Mouse (Mus musculus) testis, adult 2 months (tissue): ENCODE results near the gene Mpzl3. TPM values are rescaled to one million over a fixed set of nuclear protein-coding genes. Genes with fewer than 3 reads are reported as not detected.
A peak's percentile ranks its signal among the peaks of the same experiment; 100 is the strongest.

Source experiments
- H3K27ac ChIP-seq: fragments of 200-500 bp; 2 replicates; pipeline ENCODE4 v1.5.1; 2012; ENCODE audit warnings: low read depth, low read length; ENCODE audit not compliant: control insufficient read depth, insufficient read depth
- H3K27me3 ChIP-seq: fragments of 200-500 bp; 2 replicates; pipeline ENCODE4 v1.6.1; 2012; ENCODE audit warnings: mild to moderate bottlenecking, low read length, moderate library complexity; ENCODE audit not compliant: control insufficient read depth, insufficient read depth
- H3K36me3 ChIP-seq: fragments of 200-500 bp; 2 replicates; pipeline ENCODE4 v1.6.1; 2012; ENCODE audit warnings: mild to moderate bottlenecking, low read length; ENCODE audit not compliant: control insufficient read depth, insufficient read depth
- H3K4me1 ChIP-seq: fragments of 200-500 bp; 2 replicates; pipeline ENCODE4 v1.6.1; 2012; ENCODE audit warnings: low read length; ENCODE audit not compliant: control insufficient read depth, insufficient read depth
- H3K4me3 ChIP-seq: fragments of 200-500 bp; 2 replicates; pipeline ENCODE4 v1.5.1; 2012; ENCODE audit warnings: low read depth, mild to moderate bottlenecking, low read length, moderate library complexity, mixed read lengths; ENCODE audit not compliant: control insufficient read depth
- CTCF ChIP-seq: fragments of 200-500 bp; IDR thresholded peaks from 2 replicates; pipeline ENCODE4 v1.5.1; 2012; ENCODE audit warnings: low read depth, mild to moderate bottlenecking, inconsistent platforms, low read length, moderate library complexity; ENCODE audit not compliant: control insufficient read depth, insufficient read depth, insufficient replicate concordance
- POLR2A ChIP-seq: fragments of 200-500 bp; IDR thresholded peaks from 2 replicates; pipeline ENCODE4 v1.6.1; 2012; ENCODE audit warnings: low read depth, mild to moderate bottlenecking, inconsistent platforms, low read length, moderate library complexity; ENCODE audit not compliant: control insufficient read depth
- polyA plus RNA-seq: library from polyadenylated mRNA; depleted of rRNA; stranded (reverse); fragments of >200 nt; gene quantifications from 2 replicates; pipeline ENCODE4 v1.2.3, GENCODE M21; 2012; rRNA removed

Gene Mpzl3
- polyA plus RNA-seq, 1 experiment = 0.67 TPM

- Histone ChIP-seq H3K27me3 (no peaks in the 10 kb centered on the region), H3K4me1 (peaks cover 3% of the 10 kb centered on the region), H3K36me3 (no peaks in the 10 kb centered on the region), H3K4me3 (no peak overlapping the region), H3K27ac (no peak overlapping the region)
- TF ChIP-seq POLR2A (no peak), CTCF (no peak)
Measured at GRCm38 (mm10) chr9:45119954-45120530, 65.1 kb downstream of the Mpzl3 start.

DNA sequence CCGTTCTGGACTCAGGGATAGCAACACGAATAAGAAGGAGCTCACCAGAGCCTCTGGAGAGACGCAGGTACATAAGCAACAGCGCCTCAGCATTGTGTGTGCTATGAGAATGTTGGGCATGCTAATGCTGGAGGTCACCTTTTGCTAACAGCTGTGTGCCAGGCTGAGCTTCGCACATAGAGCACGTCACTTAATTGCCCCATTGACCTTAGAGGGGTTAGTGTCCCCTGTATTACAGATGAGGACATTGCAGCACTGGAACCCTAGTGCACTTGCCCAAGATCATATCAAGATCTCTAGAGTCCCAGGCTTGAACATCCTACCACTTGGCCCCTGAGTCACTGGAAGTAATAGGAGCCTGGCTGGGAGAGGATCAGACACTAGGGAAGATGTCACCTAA is 65.6 kb downstream of the Mpzl3 start:
- Histone ChIP-seq H3K27ac (no peak overlapping the region), H3K4me1 (peaks cover 6% of the 10 kb centered on the region), H3K4me3 (no peak overlapping the region), H3K27me3 (no peaks in the 10 kb centered on the region), H3K36me3 (no peaks in the 10 kb centered on the region)
- TF ChIP-seq CTCF = no peak
- no peak for TF ChIP-seq POLR2A

DNA sequence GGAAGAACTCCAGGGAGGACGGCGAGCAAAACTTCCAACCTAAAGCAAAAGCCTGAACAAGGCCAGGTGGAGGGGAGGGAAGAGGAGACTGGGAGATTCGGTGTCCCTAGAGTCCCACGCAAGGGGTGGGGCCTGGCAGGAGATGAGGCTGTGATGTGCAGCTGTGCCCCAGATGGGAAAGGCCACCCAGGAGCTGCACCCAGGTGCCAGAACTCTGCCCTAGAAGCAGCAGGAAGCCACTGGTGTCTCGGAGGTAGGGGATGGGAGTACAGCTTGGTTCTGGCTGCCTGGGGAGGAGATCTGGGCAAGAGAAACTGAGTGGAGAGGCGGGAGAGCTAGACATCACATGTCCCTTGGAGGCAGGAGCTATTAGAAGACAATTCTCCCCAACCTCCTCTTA is 66.0 kb downstream of the Mpzl3 start:
- no peak for TF ChIP-seq POLR2A
- TF ChIP-seq CTCF = no peak
- peaks cover 5% of the 10 kb centered on the region for H3K4me1 ChIP-seq
- H3K36me3 ChIP-seq = no peaks in the 10 kb centered on the region
- H3K27me3 ChIP-seq = no peaks in the 10 kb centered on the region
- H3K4me3 ChIP-seq = no peak overlapping the region
- no peak overlapping the region for H3K27ac ChIP-seq

DNA sequence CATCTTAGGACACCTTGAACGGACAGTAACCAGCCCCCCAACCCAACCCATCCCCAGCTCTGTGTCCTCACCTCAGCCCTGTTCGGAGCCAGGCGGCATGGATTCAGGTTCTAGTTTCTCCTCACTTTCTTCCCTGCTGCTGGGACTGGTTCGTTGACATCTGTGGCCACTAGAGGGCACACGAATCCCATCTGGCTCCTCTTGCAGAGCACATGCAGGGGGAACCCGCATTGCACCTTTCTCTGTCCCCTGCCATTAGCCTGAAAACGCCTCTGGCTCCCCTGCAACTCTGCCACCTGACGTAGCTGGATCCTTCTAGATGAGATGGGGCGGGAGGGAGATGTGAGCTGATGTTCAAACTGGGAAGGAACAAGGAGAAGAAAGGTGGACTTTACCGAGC is 66.8 kb downstream of the Mpzl3 start:
- Histone ChIP-seq H3K27ac (no peak overlapping the region), H3K4me3 (no peak overlapping the region), H3K4me1 (peaks cover 13% of the 10 kb centered on the region), H3K36me3 (no peaks in the 10 kb centered on the region), H3K27me3 (no peaks in the 10 kb centered on the region)
- TF ChIP-seq CTCF (peak; percentile 86), POLR2A (no peak)

GRCm38 (mm10) chr9:45122209-45122761 is 67.3 kb downstream of the Mpzl3 start:
- Histone ChIP-seq H3K4me1 (peaks cover 15% of the 10 kb centered on the region), H3K27ac (no peak overlapping the region), H3K27me3 (no peaks in the 10 kb centered on the region), H3K4me3 (no peak overlapping the region), H3K36me3 (no peaks in the 10 kb centered on the region)
- TF ChIP-seq CTCF (no peak), POLR2A (no peak)

GRCm38 (mm10) chr9:45125211-45125610 is 70.2 kb downstream of the Mpzl3 start:
- TF ChIP-seq POLR2A = no peak

DNA sequence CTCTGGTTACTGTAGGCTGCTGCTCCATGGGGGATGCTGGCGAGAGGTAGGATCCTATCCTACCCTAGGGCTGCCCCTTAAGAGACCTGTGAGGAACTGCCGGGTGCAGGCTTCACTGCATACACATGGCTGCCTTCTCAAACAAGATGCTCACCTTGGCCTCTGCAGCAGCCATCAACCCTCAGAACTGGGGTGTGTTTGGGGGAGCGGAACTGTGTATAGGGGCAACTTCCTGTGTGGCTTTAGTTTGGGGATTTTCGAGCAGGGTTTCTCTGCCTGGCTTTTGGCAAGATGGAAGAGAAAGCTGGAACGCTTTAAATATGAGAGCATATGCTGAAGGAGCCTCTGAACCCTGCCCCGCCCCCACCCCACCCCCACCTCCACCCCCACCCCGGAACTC is 72.0 kb downstream of the Mpzl3 start:
- TF ChIP-seq CTCF = no peak
- TF ChIP-seq POLR2A = no peak
- no peaks in the 10 kb centered on the region for H3K36me3 ChIP-seq
- peaks cover 23% of the 10 kb centered on the region for H3K4me1 ChIP-seq
- no peak overlapping the region for H3K4me3 ChIP-seq
- no peaks in the 10 kb centered on the region for H3K27me3 ChIP-seq
- H3K27ac ChIP-seq = no peak overlapping the region

More at GRCm38 (mm10) chr9:45125211-45125610, 70.2 kb downstream of the Mpzl3 start:
- Histone ChIP-seq H3K27me3 (no peaks in the 10 kb centered on the region), H3K36me3 (no peaks in the 10 kb centered on the region), H3K27ac (no peak overlapping the region), H3K4me3 (peak overlapping the region; percentile 1; the same call in 1 of the 2 replicates), H3K4me1 (peaks cover 23% of the 10 kb centered on the region)

Other genes with a start within 250 kb of the Mpzl3 start
- gene Kmt2a, start 173.9 kb upstream of the Mpzl3 start, polyA plus RNA-seq = 3.4 and 4.9 TPM in 2 replicates
- gene Atp5l, start 134.4 kb upstream of the Mpzl3 start, polyA plus RNA-seq = 134 and 141 TPM in 2 replicates
- 11.5 and 16.6 TPM in 2 replicates for gene Ube4a, start 89.6 kb upstream of the Mpzl3 start, polyA plus RNA-seq
- gene Cd3g, start 74.8 kb upstream of the Mpzl3 start, polyA plus RNA-seq = not detected in 2 replicates
- gene Cd3d, start 73.4 kb upstream of the Mpzl3 start, polyA plus RNA-seq = 49.4 and 55.3 TPM in 2 replicates
- gene Cd3e, start 45.6 kb upstream of the Mpzl3 start, polyA plus RNA-seq = 0.07 and 0.43 TPM in 2 replicates
- 0.65 and 1.7 TPM in 2 replicates for gene Mpzl2, start 15.4 kb upstream of the Mpzl3 start, polyA plus RNA-seq
- not detected in 2 replicates for gene Jaml, start 24.0 kb downstream of the Mpzl3 start, polyA plus RNA-seq
- 0.31 and 0.48 TPM in 2 replicates for gene Scn2b, start 62.6 kb downstream of the Mpzl3 start, polyA plus RNA-seq
- 0.02 and 0.04 TPM in 2 replicates for gene Scn4b, start 83.2 kb downstream of the Mpzl3 start, polyA plus RNA-seq
- gene BC049352, start 126.8 kb downstream of the Mpzl3 start, polyA plus RNA-seq = 0.38 and 0.69 TPM in 2 replicates
- 0.06 and 0.22 TPM in 2 replicates for gene Tmprss4, start 148.9 kb downstream of the Mpzl3 start, polyA plus RNA-seq
- gene Il10ra, start 214.0 kb downstream of the Mpzl3 start, polyA plus RNA-seq = 0.94 and 1.0 TPM in 2 replicates